Mouse (Mus musculus) kidney, postnatal 36 days (tissue): ENCODE measurements around the gene Cgn.
A peak's percentile ranks its signal among the peaks of the same experiment; 100 is the strongest.
"Not testable (repeated sequence)": the region's sequence is repeated elsewhere in the genome, so short reads cannot be mapped to it uniquely, and the experiment has no call there.

Source experiments
- DNase-seq, 2 experiments: peaks; one replicate each; pipeline ENCODE4 v3.0.0; 2021 to 2022; ENCODE audit warnings: mixed read lengths in 2 of 2

Cgn gene

GRCm38 (mm10) chr3:94789071-94789470 is 2.8 kb upstream of the Cgn start:
- DNase-seq, result no peak

GRCm38 (mm10) chr3:94787122-94787780 is 959 bp upstream of the Cgn start:
- DNase-seq, result peak in 1 of 2 experiments; percentile 45

DNA sequence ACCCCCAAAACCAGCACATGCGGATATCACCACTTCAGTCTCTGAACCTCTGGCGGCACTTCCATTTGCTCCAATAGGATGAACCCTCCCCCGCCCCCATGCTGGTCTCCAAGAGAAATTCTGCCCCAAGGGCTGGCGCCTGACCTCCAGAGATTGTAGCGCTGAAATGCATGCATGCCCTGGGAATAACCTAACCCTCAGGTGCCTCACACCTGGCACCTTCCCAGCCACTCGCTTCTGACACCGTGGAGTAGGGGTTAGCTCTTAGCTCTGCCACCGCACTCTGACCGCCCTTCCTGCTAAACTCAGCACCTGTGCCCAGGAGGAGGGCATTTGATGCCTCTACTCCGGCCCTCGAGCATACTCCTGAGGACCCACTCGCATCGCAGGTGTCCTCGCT is 334 bp downstream of the Cgn start:
- peak; percentile 56 to 72 for DNase-seq

- peak; percentile 30 to 48 for DNase-seq
Observed at GRCm38 (mm10) chr3:94784171-94784701, 2.1 kb downstream of the Cgn start.

DNA sequence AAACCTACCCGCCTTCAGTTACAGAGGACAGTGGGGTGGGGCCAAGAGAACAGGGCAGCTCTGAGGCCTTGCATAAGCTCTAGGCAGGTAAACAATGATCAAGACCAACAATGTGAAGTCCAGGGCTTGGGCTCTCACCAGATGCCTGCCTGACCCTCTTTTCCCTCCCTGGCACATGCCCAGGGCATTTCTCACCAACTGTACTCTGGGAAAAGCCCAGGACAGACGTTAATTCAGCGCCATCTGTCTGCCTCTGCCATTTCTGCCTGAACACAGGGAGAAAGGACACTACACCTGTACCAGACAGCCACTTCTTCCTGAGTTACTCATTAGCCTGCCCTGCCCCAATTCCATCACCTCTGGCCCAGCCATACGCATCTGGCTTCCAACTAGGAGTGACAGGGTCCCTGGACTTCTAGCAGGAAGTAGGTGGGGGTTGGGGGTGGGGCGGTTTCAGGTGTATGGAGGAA is 2.8 kb downstream of the Cgn start:
- DNase-seq, result peak; percentile 78 to 86

DNA sequence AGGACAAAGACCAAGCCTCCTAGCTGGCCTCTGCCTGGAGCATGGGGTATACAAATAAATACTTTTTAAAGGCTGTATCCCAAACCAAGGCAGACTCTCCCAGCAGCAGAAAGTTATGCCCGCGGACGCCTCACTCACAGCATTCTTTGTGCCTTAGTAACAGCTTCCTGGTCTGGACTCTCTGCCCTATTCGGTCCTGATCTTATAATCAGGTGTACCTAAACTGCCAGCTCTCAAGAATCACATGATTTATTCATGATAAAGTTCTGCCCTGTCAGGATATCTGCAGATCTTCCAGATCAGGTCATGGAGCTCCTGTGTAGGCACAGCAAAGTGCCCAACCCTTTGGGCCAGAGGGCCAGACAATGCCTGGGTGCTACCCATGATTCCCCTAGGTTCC is 3.4 kb downstream of the Cgn start:
- peak in 1 of 2 experiments; percentile 13 for DNase-seq

DNA sequence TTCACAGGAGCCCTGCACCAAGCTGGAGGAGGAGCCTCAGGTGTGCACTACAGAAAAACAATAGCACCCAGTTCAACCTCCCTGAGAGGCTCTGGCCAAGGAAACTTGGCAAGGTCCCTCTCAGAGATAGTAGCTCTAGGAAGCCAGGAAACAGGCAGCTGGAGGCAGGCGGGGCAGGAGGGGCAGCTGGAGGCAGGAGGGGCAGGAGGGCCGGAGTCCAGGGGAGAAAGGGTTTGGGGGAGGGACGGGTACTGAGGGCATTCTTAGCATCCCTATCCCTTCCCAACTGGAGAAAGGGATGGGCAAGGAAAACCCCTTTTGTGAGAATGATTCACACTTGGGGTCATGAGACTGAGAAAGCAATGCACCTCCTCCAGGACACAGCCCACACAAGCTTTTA is 4.9 kb downstream of the Cgn start:
- DNase-seq, result peak; percentile 53 to 60

GRCm38 (mm10) chr3:94775886-94776285 is 10.4 kb downstream of the Cgn start:
- DNase-seq, result peak in 1 of 2 experiments; percentile 19

DNA sequence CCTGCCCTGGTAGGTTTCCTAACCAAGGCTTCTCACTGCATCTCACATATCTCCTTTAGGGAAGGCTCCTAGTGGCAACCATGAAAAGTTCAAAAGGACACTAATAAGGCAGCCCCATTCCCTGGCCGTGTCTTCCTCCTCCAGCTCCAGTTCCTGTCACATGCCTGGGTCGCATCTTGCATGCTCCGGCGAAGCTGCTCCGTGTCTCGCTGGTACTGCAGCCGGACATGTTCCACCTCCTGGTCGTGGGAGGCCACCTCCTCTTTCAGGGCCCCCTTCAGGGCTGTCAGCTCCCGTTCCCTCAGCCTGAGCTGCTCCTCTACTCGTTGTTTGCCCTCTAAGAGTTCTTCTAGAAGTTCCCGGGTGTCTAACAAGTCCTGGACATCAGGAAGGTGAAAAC is 12.3 kb downstream of the Cgn start:
- no peak for DNase-seq

DNA sequence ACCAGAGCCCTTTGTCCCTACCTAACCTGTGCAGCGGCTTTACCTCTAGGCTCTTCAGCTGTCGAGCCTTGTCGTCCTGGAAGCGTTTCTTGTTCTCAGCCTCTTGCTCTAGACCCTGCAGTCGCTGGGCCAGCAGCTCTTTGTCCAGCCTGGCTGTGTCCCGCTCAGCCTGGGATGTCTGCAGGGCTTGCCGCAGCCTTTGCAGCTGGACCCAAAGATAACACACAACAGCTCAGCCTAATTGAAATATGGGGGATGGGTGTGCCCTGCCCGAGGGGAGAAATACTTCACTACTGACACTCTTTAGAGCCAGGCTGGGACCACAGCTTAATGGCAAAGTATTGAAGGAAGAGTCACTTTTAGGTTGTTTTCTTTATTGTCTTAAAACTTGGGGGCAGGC is 20.8 kb downstream of the Cgn start:
- DNase-seq, result not testable (repeated sequence)

DNA sequence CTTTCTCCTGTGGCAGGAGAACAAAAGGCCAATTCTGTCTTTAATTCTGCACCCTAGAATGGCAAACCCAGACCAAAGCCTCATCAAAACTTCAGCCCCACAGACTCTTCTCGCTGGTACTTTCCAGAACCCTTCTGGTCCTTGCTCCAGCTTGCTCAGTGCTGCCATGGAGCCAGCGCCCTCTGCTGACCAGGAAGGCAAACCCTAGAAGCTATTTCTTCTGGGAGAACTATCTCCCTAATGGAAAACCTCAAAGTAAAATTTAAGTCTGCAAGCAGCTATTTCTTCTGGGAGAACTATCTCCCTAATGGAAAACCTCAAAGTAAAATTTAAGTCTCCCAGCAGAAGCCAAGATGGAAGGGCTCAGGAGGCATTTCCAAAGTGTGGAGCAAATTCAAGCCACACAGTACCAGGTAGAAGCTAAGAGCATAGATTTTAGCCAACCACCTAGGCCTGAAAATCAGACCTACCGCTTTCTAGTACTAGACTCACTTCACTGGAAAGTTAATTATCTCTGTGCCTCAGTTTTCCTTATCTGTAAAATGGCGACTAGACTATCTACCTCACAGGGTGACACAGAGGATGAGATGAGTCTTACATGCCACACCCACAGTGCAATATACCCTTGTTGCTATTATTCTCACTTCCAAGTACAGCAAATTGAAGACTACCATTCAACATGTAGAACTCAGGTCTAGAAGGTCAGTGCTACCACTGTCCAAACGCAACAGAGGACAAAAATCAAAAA is 21.6 kb downstream of the Cgn start:
- DNase-seq, result not testable (repeated sequence)

GRCm38 (mm10) chr3:94758427-94758826 is 27.9 kb downstream of the Cgn start:
- DNase-seq, result peak; percentile 54 to 66

GRCm38 (mm10) chr3:94758056-94758409 is 28.3 kb downstream of the Cgn start:
- DNase-seq, result peak in 1 of 2 experiments; percentile 65

- DNase-seq, result not testable (repeated sequence)
Observed at GRCm38 (mm10) chr3:94757251-94758055, 28.8 kb downstream of the Cgn start.

- DNase-seq, result no peak
Observed at GRCm38 (mm10) chr3:94745691-94746090, 40.6 kb downstream of the Cgn start.

- peak in 1 of 2 experiments; percentile 26 for DNase-seq
Observed at GRCm38 (mm10) chr3:94723637-94724036, 62.7 kb downstream of the Cgn start.

- not testable (repeated sequence) for DNase-seq
Observed at GRCm38 (mm10) chr3:94718253-94718652, 68.0 kb downstream of the Cgn start.

DNA sequence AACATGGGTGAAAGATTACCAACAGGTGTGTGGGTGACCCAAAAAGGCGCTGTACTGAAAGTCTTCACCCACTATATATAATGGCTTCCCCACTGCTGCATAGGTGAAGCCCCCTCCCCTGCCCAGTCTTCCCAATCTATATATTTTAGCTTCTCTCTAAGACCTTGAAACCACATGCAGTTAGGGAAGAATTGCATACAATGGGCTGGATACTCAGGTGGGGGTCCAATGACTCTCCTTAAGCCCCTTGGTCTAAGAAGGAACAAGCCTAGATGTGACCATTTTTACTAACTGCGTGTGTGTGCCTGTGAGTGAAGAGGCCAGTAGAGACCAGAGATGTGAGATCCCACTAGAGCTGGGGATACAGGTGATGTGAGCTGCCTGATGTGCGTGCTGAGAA is 72.9 kb downstream of the Cgn start:
- not testable (repeated sequence) for DNase-seq

GRCm38 (mm10) chr3:94710591-94710990 is 75.7 kb downstream of the Cgn start:
- DNase-seq, result not testable (repeated sequence)
